Mouse (Mus musculus) Patski (cell line): Measurements from ENCODE around the gene Crtc1. TPM values are rescaled to one million over a fixed set of nuclear protein-coding genes. Genes with fewer than 3 reads are reported as not detected.

Source experiments
- ATAC-seq: fragments of 100-300 bp; one replicate; pipeline ENCODE4 v1.8.0; 2021
- CTCF ChIA-PET: fragments of 350-600 bp; sonication (Branson Sonifier 250); formaldehyde crosslinking; loops from one replicate; lab custom pipeline; 2022; ENCODE audit warnings: inconsistent platforms; lab: Charles Lee
- POLR2A ChIA-PET: fragments of 350-600 bp; sonication (Branson Sonifier 250); formaldehyde crosslinking; loops from one replicate; lab custom pipeline; 2022; ENCODE audit warnings: antibody characterized with exemption, inconsistent platforms; lab: Charles Lee
- DNase-seq: peaks from one replicate; pipeline ENCODE4 v3.0.0-alpha.2; 2011; ENCODE audit warnings: low read depth, low spot score
- H3K27me3 ChIP-seq: fragments of 371-371 bp; one replicate; pipeline ENCODE4 v1.5.1; 2021
- CTCF ChIP-seq: fragments of 100-300 bp; IDR thresholded peaks from one replicate; pipeline ENCODE4 v1.5.1; 2021
- in situ Hi-C: fragments of 300-500 bp; cut with MboI; formaldehyde crosslinking; loops from 3 replicates; pipeline ENCODE4 v1.11.1; 2018; ENCODE audit warnings: low pct_unique_long_range_greater_than_20kb, mixed read lengths
- polyA plus RNA-seq: library from polyadenylated mRNA; unstranded; gene quantifications from one replicate; pipeline ENCODE4 v1.2.3, GENCODE M21; 2021

The Crtc1 gene
- 12.0 TPM for polyA plus RNA-seq

DNA sequence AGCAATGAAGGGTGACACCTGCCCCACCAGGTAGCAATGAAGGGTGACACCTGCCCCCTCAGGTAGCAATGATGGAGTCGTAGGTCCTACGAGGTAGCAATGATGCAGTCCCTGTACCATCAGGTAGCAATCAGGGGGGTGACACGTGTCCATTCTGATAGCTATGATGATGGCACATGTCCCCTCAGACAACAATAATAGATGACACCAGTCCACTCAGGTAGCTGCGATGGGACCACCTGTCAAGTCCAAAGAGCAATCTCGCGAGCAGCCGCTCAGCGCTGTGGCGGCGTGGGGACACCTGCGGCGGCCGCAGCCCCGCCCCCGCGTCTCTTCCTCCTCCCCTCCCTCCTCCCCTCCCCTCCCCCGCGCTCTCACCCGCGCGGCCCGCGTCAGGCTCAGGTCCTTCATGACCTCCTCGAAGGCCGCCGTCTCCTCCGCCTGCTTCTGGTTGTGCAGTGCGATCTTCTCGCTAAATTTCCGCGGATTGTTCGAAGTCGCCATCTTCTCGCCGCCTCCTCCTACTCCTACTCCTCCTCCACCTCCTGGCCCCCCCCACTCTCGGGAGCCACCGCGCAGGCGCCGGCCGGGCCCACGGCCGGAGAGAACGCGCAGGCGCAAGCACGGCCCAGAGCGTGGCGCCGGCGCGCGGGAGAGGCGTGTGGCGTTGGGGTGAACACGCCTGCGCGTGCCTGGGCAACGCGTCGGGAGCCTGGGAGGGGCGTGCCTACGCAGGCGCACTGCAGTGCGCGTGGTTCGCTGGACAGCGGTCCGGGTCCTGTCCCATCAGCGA, at the start of gene Crtc1:
Gene Crtc1, minus strand, starts transcription at position 525 of the 793 bp plus-strand sequence.
- no peak for TF ChIP-seq CTCF
- ChIA-PET CTCF (interaction anchor here (1.5 kb wide), 1 partner anchor 68 kb away, joined by 3 read pairs; the partner anchor contains the start of gene Rex1bd), POLR2A (no interaction called here)
- peak; percentile 73 for DNase-seq
- ATAC-seq, result peak; percentile 66
- in situ Hi-C loops, result no loop called here
- H3K27me3 ChIP-seq, result no peaks in the 10 kb centered on the region

DNA sequence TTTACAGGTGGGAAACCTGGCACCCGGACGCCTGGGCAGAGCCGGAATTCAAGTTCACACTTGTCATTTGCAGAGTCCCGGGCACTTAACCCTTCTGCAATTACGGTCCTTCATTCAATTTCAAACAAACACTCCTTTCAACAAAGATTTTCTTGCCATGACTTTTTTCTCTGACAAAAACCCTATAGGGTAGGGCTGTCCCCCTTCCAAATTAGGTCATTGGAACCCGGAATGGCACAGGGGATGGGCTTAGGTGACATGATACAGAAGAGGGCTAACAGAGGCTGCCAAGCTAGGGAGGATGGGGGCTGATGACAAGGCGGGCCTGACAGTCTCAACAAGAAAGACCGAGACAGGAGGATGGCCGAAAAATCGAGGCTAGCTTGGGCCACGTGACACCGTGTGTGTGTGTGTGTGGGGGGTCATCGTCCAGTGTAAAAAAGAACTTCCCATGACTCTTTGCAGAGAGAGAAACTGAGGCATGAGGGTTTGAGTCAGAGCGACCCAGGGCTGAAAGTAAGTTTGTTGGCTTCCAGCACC, 49.6 kb upstream of the Crtc1 start:
- DNase-seq, result no peak
- in situ Hi-C loops, result no loop called here
- CTCF ChIA-PET, result no interaction called here
- POLR2A ChIA-PET, result no interaction called here
- TF ChIP-seq CTCF, result no peak
- H3K27me3 ChIP-seq, result no peaks in the 10 kb centered on the region
- ATAC-seq, result no peak

DNA sequence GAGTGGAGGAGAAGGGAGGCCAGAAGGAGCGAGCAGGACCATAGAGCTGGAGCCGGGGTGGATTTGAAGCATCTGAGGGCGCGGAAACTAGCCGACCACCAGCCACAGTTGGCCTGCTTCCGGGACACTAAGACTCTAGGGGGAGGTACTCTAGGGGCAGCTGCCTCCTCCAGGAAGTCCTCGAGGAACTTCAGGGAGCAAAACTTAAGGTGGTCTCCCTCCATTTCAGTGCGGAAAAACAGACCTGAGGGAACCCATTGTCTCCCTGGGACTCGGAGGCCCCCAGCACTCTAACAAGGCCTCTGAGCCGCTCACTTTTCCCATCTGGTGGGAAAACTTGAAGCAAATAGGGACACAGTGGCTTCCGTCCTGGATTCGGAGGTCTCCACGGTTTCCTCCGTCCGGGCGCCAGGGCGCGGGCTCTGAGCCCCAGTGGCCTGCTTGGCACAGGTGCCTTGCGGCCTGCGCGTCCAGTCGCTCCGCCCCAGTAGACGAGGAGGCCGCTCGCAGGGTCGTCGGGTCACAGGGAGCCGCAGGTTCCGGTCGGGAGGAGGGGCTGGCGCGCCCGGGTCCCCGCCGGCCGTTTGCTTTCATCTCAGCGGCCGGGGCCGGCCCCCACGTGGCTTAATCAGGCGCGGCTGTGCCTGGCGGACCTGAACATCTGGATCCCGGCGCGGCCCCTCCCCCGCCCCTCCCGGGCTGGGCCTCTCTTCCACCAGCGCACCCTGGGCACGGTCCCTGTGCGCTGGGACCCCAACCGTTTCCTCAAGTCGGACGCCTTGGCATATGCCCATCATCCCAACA, 48.8 kb upstream of the Crtc1 start:
- ChIA-PET CTCF (no interaction called here), POLR2A (no interaction called here)
- TF ChIP-seq CTCF, result no peak
- in situ Hi-C loops, result no loop called here
- DNase-seq (no peak), ATAC-seq (no peak)
- H3K27me3 ChIP-seq, result no peaks in the 10 kb centered on the region

DNA sequence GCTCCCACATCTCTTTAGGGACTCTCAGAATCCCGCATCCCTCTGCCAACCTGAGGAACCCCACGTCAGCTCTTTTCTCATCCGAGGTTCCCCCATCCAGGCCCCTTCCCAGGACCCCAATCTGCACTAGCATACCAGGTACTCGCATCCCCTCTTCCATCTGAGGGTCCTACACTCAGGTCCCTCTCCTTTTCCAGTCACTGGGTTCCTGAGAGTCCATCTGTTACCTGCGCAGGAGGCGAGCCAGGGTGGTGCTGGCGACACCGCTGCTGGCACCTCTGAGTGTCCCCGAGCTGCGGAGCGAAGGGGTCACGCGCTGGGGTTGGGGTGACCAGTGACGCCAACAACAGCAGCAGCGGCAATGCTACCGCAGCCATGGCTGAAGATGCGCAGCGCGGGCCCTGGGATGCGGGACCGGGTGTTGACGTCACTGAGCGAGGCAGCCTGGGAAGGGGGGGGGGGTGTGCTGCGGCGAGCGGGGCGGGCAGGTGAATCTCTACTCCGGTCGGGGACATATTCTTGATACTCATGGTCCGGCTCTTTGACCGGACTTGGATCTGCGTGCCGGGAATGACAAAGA, 47.7 kb upstream of the Crtc1 start, which contains the start of gene Tmem59l:
Gene Tmem59l, minus strand, starts transcription at position 418 of the 580 bp plus-strand sequence.
- no peaks in the 10 kb centered on the region for H3K27me3 ChIP-seq
- in situ Hi-C loops, result no loop called here
- DNase-seq (no peak), ATAC-seq (no peak)
- TF ChIP-seq CTCF, result no peak
- CTCF ChIA-PET, result no interaction called here
- POLR2A ChIA-PET, result no interaction called here

DNA sequence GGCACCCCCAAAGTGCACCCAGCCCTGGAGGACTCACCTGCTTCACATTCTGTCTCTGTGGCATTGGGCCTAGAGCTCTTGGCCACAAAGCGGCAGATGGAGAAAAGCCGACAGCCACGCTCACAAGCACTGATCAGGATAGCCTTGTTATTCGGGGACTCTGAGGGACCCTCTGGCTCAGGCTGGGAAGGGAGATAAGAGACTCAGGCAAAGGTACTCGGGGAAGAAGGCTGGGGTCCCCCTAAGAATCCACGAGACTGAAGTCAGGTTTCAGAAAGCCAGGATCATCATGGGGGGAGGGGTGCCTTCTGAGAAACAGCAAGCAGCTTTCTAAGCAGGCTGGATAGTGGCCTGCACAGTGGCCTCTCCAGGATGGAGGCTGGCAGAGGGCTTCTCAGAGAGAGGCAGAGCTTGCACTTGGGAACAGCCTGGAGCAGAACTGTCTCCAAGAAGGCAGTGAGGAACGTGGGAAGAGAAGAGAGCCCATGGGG, 46.9 kb upstream of the Crtc1 start:
- in situ Hi-C loops, result no loop called here
- peaks cover 3% of the 10 kb centered on the region for H3K27me3 ChIP-seq
- TF ChIP-seq CTCF, result no peak
- DNase-seq (no peak), ATAC-seq (no peak)
- CTCF ChIA-PET, result no interaction called here
- POLR2A ChIA-PET, result no interaction called here

DNA sequence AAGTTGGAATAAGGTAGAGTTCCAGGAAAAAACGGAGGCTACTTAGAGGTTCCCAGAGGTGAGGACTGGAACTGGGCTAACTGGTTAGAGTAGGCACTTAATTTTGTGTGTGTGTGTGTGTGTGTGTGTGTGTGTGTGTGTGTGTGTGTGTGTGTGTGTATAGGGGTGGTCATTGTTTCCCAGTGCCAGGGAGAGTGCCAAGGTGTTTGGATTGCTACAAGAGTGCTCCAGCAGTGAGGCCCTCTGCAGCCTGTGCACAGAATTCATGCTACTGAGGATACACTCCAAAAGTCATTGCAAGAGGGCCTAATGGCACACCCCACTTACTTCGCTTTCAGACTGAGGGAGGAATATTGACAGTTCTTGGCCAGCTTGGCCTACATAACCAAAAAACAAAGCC, 43.6 kb upstream of the Crtc1 start:
- no peak for DNase-seq
- ChIA-PET POLR2A (no interaction called here), CTCF (no interaction called here)
- no peak for ATAC-seq
- in situ Hi-C loops, result no loop called here
- H3K27me3 ChIP-seq, result peaks cover 3% of the 10 kb centered on the region
- no peak for TF ChIP-seq CTCF

DNA sequence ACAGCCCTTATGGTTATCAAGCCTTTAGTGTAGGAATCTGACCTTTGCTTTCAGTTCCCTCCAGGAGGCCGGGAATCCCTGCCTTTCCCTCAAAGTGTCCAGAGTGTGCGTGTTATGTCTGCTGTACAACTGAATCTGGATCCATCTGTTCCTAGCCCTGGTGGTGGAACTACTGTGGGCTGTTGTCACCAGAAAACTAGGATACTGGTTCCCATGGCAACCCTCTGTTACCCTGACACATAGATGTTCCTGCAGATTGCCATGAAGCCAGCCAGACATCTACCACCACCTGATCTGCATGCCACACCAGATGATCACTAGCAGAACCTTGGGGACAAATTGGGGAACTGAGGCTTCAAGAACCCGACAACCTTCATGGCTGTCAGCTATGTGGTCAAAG, 42.5 kb upstream of the Crtc1 start:
- in situ Hi-C loops, result no loop called here
- ATAC-seq (no peak), DNase-seq (no peak)
- ChIA-PET CTCF (no interaction called here), POLR2A (no interaction called here)
- TF ChIP-seq CTCF, result no peak
- H3K27me3 ChIP-seq, result peaks cover 3% of the 10 kb centered on the region

DNA sequence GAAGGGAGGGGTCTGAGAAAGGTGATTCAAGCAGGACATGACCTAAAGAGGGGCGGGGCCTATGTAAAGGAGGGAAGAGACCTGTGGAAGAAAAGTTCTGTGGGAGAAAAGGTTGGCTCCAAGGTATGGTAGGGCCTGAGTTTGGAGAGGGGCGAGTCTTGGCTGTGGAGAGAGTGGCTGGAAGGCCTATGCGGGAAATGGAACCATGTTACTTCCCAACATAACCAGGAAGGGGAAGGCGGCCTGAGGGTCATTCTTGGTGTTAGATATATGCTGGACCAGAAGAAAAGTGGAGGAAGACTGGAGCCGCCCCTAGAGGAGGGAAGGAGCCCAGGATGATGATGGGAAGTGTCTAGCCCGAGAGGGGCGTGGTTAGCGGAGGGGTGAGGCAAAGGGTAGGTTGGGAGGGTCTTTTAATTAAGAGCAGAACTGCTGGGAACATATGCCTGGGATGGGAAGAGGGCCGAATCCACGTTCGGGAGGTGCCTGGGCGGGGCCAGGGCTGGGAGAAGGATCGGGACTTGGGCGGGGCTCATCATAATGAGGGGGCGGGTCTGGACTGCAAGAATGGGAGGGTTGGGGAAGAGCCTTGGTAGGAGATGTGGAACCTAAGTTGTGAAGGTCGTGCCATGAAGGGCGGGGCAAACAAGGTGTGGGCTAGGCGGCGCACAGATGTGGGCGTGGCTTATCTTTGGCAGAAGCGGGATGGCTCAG, 38.0 kb upstream of the Crtc1 start:
- TF ChIP-seq CTCF, result no peak
- in situ Hi-C loops, result no loop called here
- H3K27me3 ChIP-seq, result peaks cover 3% of the 10 kb centered on the region
- CTCF ChIA-PET, result interaction anchor here (2.8 kb wide), 1 partner anchor 27 kb away, joined by 10 read pairs; no protein-coding TSS in a partner anchor
- DNase-seq (no peak), ATAC-seq (peak; percentile 29)
- POLR2A ChIA-PET, result no interaction called here

DNA sequence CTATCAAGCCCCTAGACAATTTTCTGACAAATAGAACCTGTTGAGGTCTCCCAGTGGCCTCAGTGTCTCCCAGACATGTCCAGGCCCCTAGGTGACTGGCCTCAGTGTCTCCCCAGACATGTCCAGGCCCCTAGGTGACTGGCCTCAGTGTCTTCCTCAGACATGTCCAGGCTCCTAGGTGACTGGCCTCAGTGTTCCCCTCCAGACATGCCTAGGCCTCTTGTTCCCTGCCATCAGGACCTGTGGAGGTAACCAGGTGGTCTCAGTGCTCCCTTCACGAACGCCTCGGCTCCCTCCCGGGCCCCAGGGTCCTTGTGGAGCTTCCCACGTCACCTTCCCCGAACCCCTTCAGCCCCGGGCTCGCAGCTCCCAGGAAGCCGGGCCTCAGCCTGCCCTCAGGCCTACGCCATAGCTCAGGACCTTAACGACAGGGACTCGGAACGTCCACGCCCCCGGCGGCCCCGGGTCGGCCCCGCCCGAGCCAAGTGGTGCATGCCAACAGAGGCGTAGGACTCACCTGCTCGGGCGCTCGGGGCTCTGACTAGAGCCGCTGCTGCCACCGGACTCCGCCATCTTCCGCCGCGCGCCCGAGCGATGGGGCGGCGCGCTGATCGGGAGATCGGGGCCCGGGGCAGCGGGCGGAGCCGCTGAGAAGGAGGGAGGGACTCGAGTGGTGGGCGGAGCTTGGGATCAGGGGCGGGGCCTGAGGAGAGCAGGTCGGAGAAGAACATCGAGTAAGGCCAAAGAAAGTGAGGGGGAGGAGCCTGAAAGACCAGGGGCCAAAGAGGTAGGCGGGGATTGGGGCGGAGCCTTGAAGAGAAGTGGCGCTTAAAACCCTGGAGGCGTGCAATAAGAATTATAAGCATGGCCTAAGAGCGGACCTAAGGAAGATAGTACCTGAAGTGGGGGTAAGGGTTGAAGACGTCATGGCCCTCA, 37.2 kb upstream of the Crtc1 start, which contains the start of gene Klhl26:
Gene Klhl26, minus strand, starts transcription at position 636 of the 936 bp plus-strand sequence.
- TF ChIP-seq CTCF, result no peak
- ATAC-seq (peak; percentile 90), DNase-seq (peak; percentile 83)
- in situ Hi-C loops, result no loop called here
- ChIA-PET POLR2A (no interaction called here), CTCF (no interaction called here)
- H3K27me3 ChIP-seq, result no peaks in the 10 kb centered on the region
